Mouse (Mus musculus) cerebellum, adult 8-10 months (tissue): ENCODE data around the gene Gabarap.
A peak's percentile ranks its signal among the peaks of the same experiment; 100 is the strongest.
"Not testable (repeated sequence)": the region's sequence is repeated elsewhere in the genome, so short reads cannot be mapped to it uniquely, and the experiment has no call there.

ENCODE experiments used
- DNase-seq: peaks from one replicate; pipeline ENCODE4 v3.0.0; 2022

Gabarap gene

GRCm38 (mm10) chr11:70000396-70000898 lies 9.5 kb downstream of the Gabarap start, which contains the start of gene Dvl2:
TSS of gene Dvl2 (plus strand) at chr11:70000595.
- peak; percentile 83 for DNase-seq

- DNase-seq, result no peak
Observed at GRCm38 (mm10) chr11:70001159-70001558, 10.2 kb downstream of the Gabarap start.

GRCm38 (mm10) chr11:70001865-70002264 lies 10.9 kb downstream of the Gabarap start:
- no peak for DNase-seq

- no peak for DNase-seq
Observed at GRCm38 (mm10) chr11:70002471-70002870, 11.5 kb downstream of the Gabarap start.

GRCm38 (mm10) chr11:70005521-70005920 lies 14.6 kb downstream of the Gabarap start:
- no peak for DNase-seq

- DNase-seq, result no peak
Observed at GRCm38 (mm10) chr11:70010033-70010432, 19.1 kb downstream of the Gabarap start.

- DNase-seq, result no peak
Observed at GRCm38 (mm10) chr11:70010548-70010947, 19.6 kb downstream of the Gabarap start.

GRCm38 (mm10) chr11:70010961-70011360 lies 20.0 kb downstream of the Gabarap start:
- DNase-seq, result no peak

- DNase-seq, result no peak
Observed at GRCm38 (mm10) chr11:70012931-70013330, 22.0 kb downstream of the Gabarap start.

GRCm38 (mm10) chr11:70013408-70013807 lies 22.5 kb downstream of the Gabarap start:
- DNase-seq, result no peak

GRCm38 (mm10) chr11:70014051-70014450 lies 23.1 kb downstream of the Gabarap start:
- no peak for DNase-seq

GRCm38 (mm10) chr11:70014880-70015558 lies 24.1 kb downstream of the Gabarap start, which contains the start of gene Acadvl:
TSS of gene Acadvl (minus strand) at chr11:70015411.
- peak; percentile 86 for DNase-seq

GRCm38 (mm10) chr11:70015677-70016076 lies 24.7 kb downstream of the Gabarap start:
- no peak for DNase-seq

- DNase-seq, result not testable (repeated sequence)
Observed at GRCm38 (mm10) chr11:70016177-70016576, 25.2 kb downstream of the Gabarap start.

GRCm38 (mm10) chr11:70016669-70017068 lies 25.7 kb downstream of the Gabarap start, which contains the start of gene Dlg4:
TSS of gene Dlg4 (plus strand) at chr11:70016942.
- DNase-seq, result no peak

- DNase-seq, result no peak
Observed at GRCm38 (mm10) chr11:70017199-70017767, 26.3 kb downstream of the Gabarap start.

GRCm38 (mm10) chr11:70018131-70018990 lies 27.4 kb downstream of the Gabarap start:
- DNase-seq, result peak; percentile 73

- no peak for DNase-seq
Observed at GRCm38 (mm10) chr11:70019495-70020021, 28.6 kb downstream of the Gabarap start.

- no peak for DNase-seq
Observed at GRCm38 (mm10) chr11:70020022-70020631, 29.2 kb downstream of the Gabarap start.

- peak; percentile 81 for DNase-seq
Observed at GRCm38 (mm10) chr11:70020731-70021263, 29.9 kb downstream of the Gabarap start.

GRCm38 (mm10) chr11:70021264-70022132 lies 30.6 kb downstream of the Gabarap start:
- DNase-seq, result peak; percentile 98
